Mouse (Mus musculus) neural tube, embryonic 13.5 days (tissue): ENCODE measurements around the gene Gchfr. TPM values are rescaled to one million over a fixed set of nuclear protein-coding genes. Genes with fewer than 3 reads are reported as not detected.

Source experiments
- ATAC-seq: fragments of 200-750 bp; cut with Nextera tagmentation; 2 replicates; pipeline ENCODE4 v1.8.0; 2017; ENCODE audit warnings: low read depth, mild to moderate bottlenecking, moderate TSS enrichment, moderate library complexity
- H3K27ac ChIP-seq: fragments of 300-500 bp; sonication (generic); replicated peaks from 2 replicates; pipeline ENCODE4 v1.5.1; 2015; ENCODE audit warnings: moderate library complexity, mild to moderate bottlenecking, inconsistent platforms
- H3K27me3 ChIP-seq: fragments of 300-500 bp; sonication (generic); 2 replicates; pipeline ENCODE4 v1.6.1; 2015; ENCODE audit warnings: mild to moderate bottlenecking, inconsistent platforms
- H3K36me3 ChIP-seq: fragments of 300-500 bp; sonication (generic); 2 replicates; pipeline ENCODE4 v1.6.1; 2015; ENCODE audit warnings: mild to moderate bottlenecking, inconsistent platforms
- H3K4me1 ChIP-seq: fragments of 300-500 bp; sonication (generic); replicated peaks from 2 replicates; pipeline ENCODE4 v1.6.1; 2015; ENCODE audit warnings: inconsistent platforms
- H3K4me2 ChIP-seq: fragments of 300-500 bp; sonication (generic); 2 replicates; pipeline ENCODE4 v1.6.1; 2015; ENCODE audit warnings: inconsistent platforms, mild to moderate bottlenecking, moderate library complexity
- H3K4me3 ChIP-seq: fragments of 300-500 bp; sonication (generic); 2 replicates; pipeline ENCODE4 v1.5.1; 2015; ENCODE audit warnings: mild to moderate bottlenecking, inconsistent platforms
- H3K9ac ChIP-seq: fragments of 300-500 bp; sonication (generic); 2 replicates; pipeline ENCODE4 v1.6.1; 2015; ENCODE audit warnings: moderate library complexity, mild to moderate bottlenecking, inconsistent platforms
- H3K9me3 ChIP-seq: fragments of 300-500 bp; sonication (generic); 2 replicates; pipeline ENCODE4 v1.6.1; 2016; ENCODE audit warnings: inconsistent platforms
- WGBS: fragments of 180-500 bp; shearing (Covaris S2); methylation state at CpG from one replicate; pipeline ENCODE4 v1.1.7; 2015; 5-methylcytosine and 5-hydroxymethylcytosine counted together
- polyA plus RNA-seq: library from polyadenylated mRNA; unstranded; fragments of >200 nt; fragmentation: Nextera tagmentation; extraction: Ambion mirVana; gene quantifications from 2 replicates; pipeline ENCODE4 v1.2.1, GENCODE M21; 2015

Gchfr gene
- polyA plus RNA-seq, 1 experiment from 2014 or later: 2.3 TPM

- Histone ChIP-seq H3K4me1 (peaks cover 23% of the 10 kb centered on the region), H3K9ac (peak overlapping the region; percentile 92; the same call in 1 of the 2 replicates), H3K4me2 (peak overlapping the region; percentile 98), H3K36me3 (peaks cover 14% of the 10 kb centered on the region), H3K27me3 (0 out of 2 replicates have a peak, but pooled peaks cover under 1% of the 10 kb centered on the region), H3K9me3 (no peaks in the 10 kb centered on the region), H3K27ac (no peak overlapping the region), H3K4me3 (0 out of 2 replicates have a peak overlapping the region, but pooled peaks have one; percentile 98)
- no peak for ATAC-seq
Measured at GRCm38 (mm10) chr2:119157836-119158235, 9.7 kb upstream of the Gchfr start.

GRCm38 (mm10) chr2:119161247-119161646 is 6.3 kb upstream of the Gchfr start:
- H3K9ac ChIP-seq: 0 out of 2 replicates have a peak overlapping the region, but pooled peaks have one; percentile 22
- 12% methylated on average over 2 of the region's 2 CpGs for WGBS
- no peaks in the 10 kb centered on the region for H3K9me3 ChIP-seq
- H3K27ac ChIP-seq: no peak overlapping the region
- no peaks in the 10 kb centered on the region for H3K36me3 ChIP-seq
- H3K27me3 ChIP-seq: peaks cover 31% of the 10 kb centered on the region
- ATAC-seq: no peak
- no peak overlapping the region for H3K4me3 ChIP-seq
- H3K4me1 ChIP-seq: peaks cover 6% of the 10 kb centered on the region
- no peak overlapping the region for H3K4me2 ChIP-seq

- H3K27ac ChIP-seq: no peak overlapping the region
- no peak overlapping the region for H3K4me3 ChIP-seq
- no peak overlapping the region for H3K4me2 ChIP-seq
- no peak overlapping the region for H3K9ac ChIP-seq
- WGBS: 69% methylated on average over 3 of the region's 3 CpGs
- H3K36me3 ChIP-seq: no peaks in the 10 kb centered on the region
- peaks cover 17% of the 10 kb centered on the region for H3K4me1 ChIP-seq
- ATAC-seq: no peak
- peaks cover 50% of the 10 kb centered on the region for H3K27me3 ChIP-seq
- H3K9me3 ChIP-seq: no peaks in the 10 kb centered on the region
Measured at GRCm38 (mm10) chr2:119163135-119163534, 4.4 kb upstream of the Gchfr start.

DNA sequence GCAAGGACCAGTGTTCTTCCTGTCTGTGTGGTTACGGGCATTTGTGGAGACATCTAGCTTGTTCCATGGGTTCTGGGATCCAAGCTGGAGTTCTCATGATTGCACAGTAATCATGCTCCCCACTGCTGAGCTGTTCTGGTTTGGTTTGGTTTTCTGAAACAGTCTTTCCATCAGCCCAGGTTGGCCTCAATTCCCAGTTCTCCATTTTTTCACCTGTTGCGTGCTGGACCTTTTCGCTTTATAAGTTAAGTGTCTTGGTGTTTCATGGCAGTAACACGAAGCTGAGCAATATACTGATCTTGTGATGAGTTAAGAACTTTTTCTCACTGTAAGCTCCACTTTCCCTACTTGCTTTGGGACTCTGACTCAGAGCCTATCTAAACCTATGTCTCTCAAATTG is 3.6 kb upstream of the Gchfr start:
- Histone ChIP-seq H3K4me3 (no peak overlapping the region), H3K27ac (no peak overlapping the region), H3K36me3 (no peaks in the 10 kb centered on the region), H3K9ac (no peak overlapping the region), H3K4me1 (peaks cover 17% of the 10 kb centered on the region), H3K9me3 (no peaks in the 10 kb centered on the region), H3K4me2 (no peak overlapping the region), H3K27me3 (peaks cover 59% of the 10 kb centered on the region)
- no peak for ATAC-seq
- 87% methylated on average over 4 of the region's 4 CpGs for WGBS

GRCm38 (mm10) chr2:119165401-119165800 is 2.2 kb upstream of the Gchfr start:
- H3K4me2 ChIP-seq: no peak overlapping the region
- no peak for ATAC-seq
- H3K9ac ChIP-seq: no peak overlapping the region
- no peaks in the 10 kb centered on the region for H3K9me3 ChIP-seq
- H3K27me3 ChIP-seq: peaks cover 67% of the 10 kb centered on the region
- no peak overlapping the region for H3K27ac ChIP-seq
- no peak overlapping the region for H3K4me3 ChIP-seq
- H3K4me1 ChIP-seq: peaks cover 17% of the 10 kb centered on the region
- no peaks in the 10 kb centered on the region for H3K36me3 ChIP-seq

- peak overlapping the region; percentile 99 for H3K4me2 ChIP-seq
- no peaks in the 10 kb centered on the region for H3K36me3 ChIP-seq
- H3K9me3 ChIP-seq: no peaks in the 10 kb centered on the region
- H3K4me3 ChIP-seq: peak overlapping the region; percentile 53
- no peak; the same call in 1 of the 2 replicates for ATAC-seq
- H3K27me3 ChIP-seq: peaks cover 66% of the 10 kb centered on the region
- H3K4me1 ChIP-seq: peaks cover 36% of the 10 kb centered on the region
- H3K27ac ChIP-seq: no peak overlapping the region
- H3K9ac ChIP-seq: peak overlapping the region; percentile 62
- 4% methylated on average over 26 of the region's 26 CpGs for WGBS
Measured at GRCm38 (mm10) chr2:119167866-119168256, 288 bp downstream of the Gchfr start.

DNA sequence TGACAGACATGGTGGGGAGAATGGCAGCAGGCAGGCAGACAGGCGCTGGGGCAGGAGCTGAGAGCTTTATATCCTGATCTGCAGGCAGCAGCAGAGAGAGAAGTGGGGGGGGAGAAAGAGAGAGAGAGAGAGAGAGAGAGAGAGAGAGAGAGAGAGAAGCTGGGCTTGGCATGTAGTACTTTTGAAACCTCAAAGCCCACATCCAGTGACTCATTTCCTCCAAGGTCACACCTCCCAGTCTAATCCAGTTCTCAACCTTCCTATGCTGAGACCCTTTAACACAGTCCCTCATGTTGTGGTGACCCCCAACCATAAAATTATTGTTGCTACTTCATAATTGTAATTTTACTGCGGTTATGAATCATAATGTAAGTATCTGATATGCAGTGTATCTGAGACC is 2.7 kb downstream of the Gchfr start:
- H3K4me1 ChIP-seq: peaks cover 59% of the 10 kb centered on the region
- ATAC-seq: no peak

GRCm38 (mm10) chr2:119171574-119171973 is 4.0 kb downstream of the Gchfr start:
- no peak for ATAC-seq
- WGBS: 68% methylated on average over 8 of the region's 8 CpGs

More for the DNA sequence above, 2.7 kb downstream of the Gchfr start:
- peaks cover 49% of the 10 kb centered on the region for H3K27me3 ChIP-seq
- no peaks in the 10 kb centered on the region for H3K36me3 ChIP-seq
- no peak overlapping the region for H3K4me2 ChIP-seq
- no peak overlapping the region for H3K27ac ChIP-seq
- H3K9me3 ChIP-seq: no peaks in the 10 kb centered on the region
- 80% methylated on average over 2 of the region's 2 CpGs for WGBS
- no peak overlapping the region for H3K4me3 ChIP-seq
- H3K9ac ChIP-seq: no peak overlapping the region

GRCm38 (mm10) chr2:119172446-119172845 is 4.9 kb downstream of the Gchfr start:
- peak overlapping the region; percentile 34; the same call in 1 of the 2 replicates for H3K4me2 ChIP-seq
- H3K27ac ChIP-seq: peak overlapping the region; percentile 30
- H3K4me3 ChIP-seq: no peak overlapping the region
- peak overlapping the region; percentile 13; the same call in 1 of the 2 replicates for H3K9ac ChIP-seq
- no peak for ATAC-seq
- H3K4me1 ChIP-seq: peaks cover 50% of the 10 kb centered on the region
- peaks cover 11% of the 10 kb centered on the region; the same call in 1 of the 2 replicates for H3K36me3 ChIP-seq
- H3K9me3 ChIP-seq: no peaks in the 10 kb centered on the region
- WGBS: 58% methylated on average over 7 of the region's 7 CpGs
- peaks cover 28% of the 10 kb centered on the region for H3K27me3 ChIP-seq

More at GRCm38 (mm10) chr2:119171574-119171973, 4.0 kb downstream of the Gchfr start:
- Histone ChIP-seq H3K36me3 (0 out of 2 replicates have a peak, but pooled peaks cover 3% of the 10 kb centered on the region), H3K27me3 (peaks cover 36% of the 10 kb centered on the region), H3K4me1 (peaks cover 59% of the 10 kb centered on the region), H3K4me3 (no peak overlapping the region), H3K9ac (no peak overlapping the region), H3K27ac (no peak overlapping the region), H3K4me2 (no peak overlapping the region), H3K9me3 (no peaks in the 10 kb centered on the region)

DNA sequence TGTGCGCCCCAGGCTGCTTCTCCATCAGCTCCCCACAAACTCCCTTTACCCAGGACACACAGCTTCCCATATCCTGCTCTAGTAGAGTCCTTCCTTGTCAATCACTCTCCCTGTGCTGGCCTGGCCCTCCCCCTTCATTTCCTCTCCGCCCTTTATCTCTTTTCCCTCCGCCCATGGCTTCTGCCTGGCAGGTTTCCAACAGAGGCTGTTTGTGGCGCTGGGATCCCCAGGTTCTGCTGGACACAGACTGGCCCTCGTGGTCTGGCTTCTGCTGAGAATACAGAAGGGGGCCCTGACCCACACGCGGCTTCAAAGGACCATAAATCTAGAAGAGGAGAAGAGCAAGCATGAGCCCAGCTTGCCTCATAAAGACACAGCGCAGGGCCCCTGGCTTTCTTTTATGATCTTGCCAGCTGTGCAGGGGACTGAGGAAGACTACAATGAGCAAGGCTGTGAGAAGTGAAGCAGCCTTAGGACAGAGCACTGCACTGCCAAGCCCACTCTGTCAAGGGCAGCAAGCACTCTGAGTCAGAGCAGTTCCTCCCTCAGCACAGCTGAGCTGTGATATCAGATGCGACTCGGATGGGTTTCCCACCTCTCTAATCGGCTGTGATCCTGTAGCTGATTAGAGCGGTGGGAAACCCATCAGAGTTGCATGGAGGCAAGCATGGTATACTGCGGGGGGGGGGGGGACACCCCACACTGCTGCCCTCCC is 5.4 kb downstream of the Gchfr start:
- peak overlapping the region; percentile 30 for H3K27ac ChIP-seq
- H3K27me3 ChIP-seq: peaks cover 22% of the 10 kb centered on the region
- H3K4me2 ChIP-seq: peak overlapping the region; percentile 34
- WGBS: 11% methylated on average over 13 of the region's 13 CpGs
- H3K4me1 ChIP-seq: peaks cover 45% of the 10 kb centered on the region
- peak; percentile 47; the same call in 1 of the 2 replicates for ATAC-seq
- H3K9me3 ChIP-seq: no peaks in the 10 kb centered on the region
- H3K9ac ChIP-seq: peak overlapping the region; percentile 13; the same call in 1 of the 2 replicates
- no peak overlapping the region for H3K4me3 ChIP-seq
- H3K36me3 ChIP-seq: peaks cover 16% of the 10 kb centered on the region

- 35% methylated on average over 8 of the region's 8 CpGs for WGBS
- H3K27me3 ChIP-seq: peaks cover 12% of the 10 kb centered on the region; the same call in 1 of the 2 replicates
- H3K4me1 ChIP-seq: peaks cover 43% of the 10 kb centered on the region
- H3K36me3 ChIP-seq: peaks cover 27% of the 10 kb centered on the region
- no peaks in the 10 kb centered on the region for H3K9me3 ChIP-seq
- H3K27ac ChIP-seq: 0 out of 2 replicates have a peak within 1 kb of the TSS, but pooled peaks have one; percentile 30
- no peak within 1 kb of the TSS for H3K4me3 ChIP-seq
- 0 out of 2 replicates have a peak, but pooled peaks have one; percentile 5 for ATAC-seq
- H3K4me2 ChIP-seq: 0 out of 2 replicates have a peak within 1 kb of the TSS, but pooled peaks have one; percentile 34
- H3K9ac ChIP-seq: peak within 1 kb of the TSS; percentile 13; the same call in 1 of the 2 replicates
Measured at GRCm38 (mm10) chr2:119173991-119174651, 6.5 kb downstream of the Gchfr start, which contains the start of gene Gm14137. Gene Gm14137 (plus strand): TSS chr2:119174509.

- H3K9me3 ChIP-seq: no peaks in the 10 kb centered on the region
- peaks cover 35% of the 10 kb centered on the region for H3K36me3 ChIP-seq
- ATAC-seq: no peak
- no peak overlapping the region for H3K9ac ChIP-seq
- 58% methylated on average over 14 of the region's 14 CpGs for WGBS
- H3K4me3 ChIP-seq: no peak overlapping the region
- H3K27ac ChIP-seq: no peak overlapping the region
- peaks cover 43% of the 10 kb centered on the region for H3K4me1 ChIP-seq
- H3K4me2 ChIP-seq: no peak overlapping the region
- H3K27me3 ChIP-seq: peaks cover 5% of the 10 kb centered on the region; the same call in 1 of the 2 replicates
Measured at GRCm38 (mm10) chr2:119174866-119175265, 7.3 kb downstream of the Gchfr start.
